Mouse (Mus musculus) forebrain, postnatal 0 days (tissue): ENCODE results near the gene Prc1. TPM values are rescaled to one million over a fixed set of nuclear protein-coding genes. Genes with fewer than 3 reads are reported as not detected.

Experiments
- ATAC-seq: fragments of 200-750 bp; cut with Nextera tagmentation; 2 replicates; pipeline ENCODE4 v1.8.0; 2017; ENCODE audit warnings: mild to moderate bottlenecking, moderate library complexity
- DNase-seq: peaks from one replicate; pipeline ENCODE4 v3.0.0-alpha.2; 2015
- H3K27ac ChIP-seq: fragments of 300-500 bp; sonication (generic); 2 replicates; pipeline ENCODE4 v1.5.1; 2014; ENCODE audit warnings: low read depth, mild to moderate bottlenecking, antibody characterized with exemption, low read length, moderate library complexity, mixed read lengths
- H3K27me3 ChIP-seq: fragments of 300-500 bp; sonication (generic); 2 replicates; pipeline ENCODE4 v1.6.1; 2014; ENCODE audit warnings: mild to moderate bottlenecking, low read length, mixed read lengths; ENCODE audit not compliant: insufficient read depth
- H3K36me3 ChIP-seq: fragments of 300-500 bp; sonication (generic); 2 replicates; pipeline ENCODE4 v1.6.1; 2014; ENCODE audit warnings: mild to moderate bottlenecking, moderate library complexity; ENCODE audit not compliant: insufficient read depth
- H3K4me1 ChIP-seq: fragments of 300-500 bp; sonication (generic); 2 replicates; pipeline ENCODE4 v1.6.1; 2014; ENCODE audit warnings: antibody characterized with exemption; ENCODE audit not compliant: insufficient read depth
- H3K4me2 ChIP-seq: fragments of 300-500 bp; sonication (generic); 2 replicates; pipeline ENCODE4 v1.6.1; 2014; ENCODE audit warnings: low read depth, mild to moderate bottlenecking, moderate library complexity
- H3K4me3 ChIP-seq: fragments of 300-500 bp; sonication (generic); 2 replicates; pipeline ENCODE4 v1.5.1; 2014; ENCODE audit warnings: low read depth, low read length, mixed read lengths
- H3K9ac ChIP-seq: fragments of 300-500 bp; sonication (generic); 2 replicates; pipeline ENCODE4 v1.6.1; 2014; ENCODE audit warnings: mild to moderate bottlenecking
- H3K9me3 ChIP-seq: fragments of 300-500 bp; sonication (generic); 2 replicates; pipeline ENCODE4 v1.6.1; 2016; ENCODE audit warnings: low read length
- CTCF ChIP-seq: sonication (generic); IDR thresholded peaks from 2 replicates; pipeline ENCODE4 v1.5.1; 2016; ENCODE audit warnings: antibody characterized with exemption, control low read depth, low read depth
- WGBS: fragments of 180-500 bp; shearing (Covaris S2); extraction: QIAGEN DNeasy Blood & Tissue Kit; methylation state at CpG from one replicate; pipeline ENCODE4 v1.1.7; 2014; 5-methylcytosine and 5-hydroxymethylcytosine counted together
- polyA plus RNA-seq: library from polyadenylated mRNA; unstranded; fragments of >200 nt; fragmentation: Nextera tagmentation; extraction: Ambion mirVana; gene quantifications from 2 replicates; pipeline ENCODE4 v1.2.1, GENCODE M21; 2015
- total RNA-seq: library from RNA; depleted of rRNA; stranded (reverse); fragments of >200 nt; gene quantifications from 2 replicates; pipeline ENCODE4 v1.2.3, GENCODE M21; 2014

Prc1 gene
- total and polyA plus RNA-seq, 2 experiments from 2014 or later, result 17.1 to 23.9 TPM

- no peak for TF ChIP-seq CTCF
- no peak overlapping the region for H3K4me2 ChIP-seq
- WGBS, result 93% methylated on average over 19 of the region's 19 CpGs
- H3K9ac ChIP-seq, result no peak overlapping the region
- DNase-seq (no peak), ATAC-seq (no peak)
- H3K9me3 ChIP-seq, result no peaks in the 10 kb centered on the region
- H3K36me3 ChIP-seq, result peaks cover 95% of the 10 kb centered on the region
- no peak overlapping the region for H3K27ac ChIP-seq
- H3K4me3 ChIP-seq, result no peak overlapping the region
- no peaks in the 10 kb centered on the region for H3K27me3 ChIP-seq
- no peaks in the 10 kb centered on the region for H3K4me1 ChIP-seq
Observed at GRCm38 (mm10) chr7:80331433-80331832, 37.2 kb downstream of the Prc1 start.

GRCm38 (mm10) chr7:80334848-80335247 lies 40.6 kb downstream of the Prc1 start:
- H3K9me3 ChIP-seq, result no peaks in the 10 kb centered on the region
- 93% methylated on average over 4 of the region's 4 CpGs for WGBS
- peaks cover 71% of the 10 kb centered on the region for H3K36me3 ChIP-seq
- H3K27ac ChIP-seq, result no peak overlapping the region
- TF ChIP-seq CTCF, result no peak
- no peaks in the 10 kb centered on the region for H3K27me3 ChIP-seq
- ATAC-seq, result no peak
- no peak overlapping the region for H3K9ac ChIP-seq
- no peak for DNase-seq
- H3K4me3 ChIP-seq, result no peak overlapping the region
- peaks cover 13% of the 10 kb centered on the region for H3K4me1 ChIP-seq
- H3K4me2 ChIP-seq, result no peak overlapping the region

GRCm38 (mm10) chr7:80336932-80337331 lies 42.7 kb downstream of the Prc1 start:
- H3K27ac ChIP-seq, result no peak overlapping the region
- H3K4me2 ChIP-seq, result no peak overlapping the region
- H3K4me1 ChIP-seq, result peaks cover 13% of the 10 kb centered on the region
- no peak overlapping the region for H3K4me3 ChIP-seq
- TF ChIP-seq CTCF, result no peak
- ATAC-seq, result no peak
- H3K27me3 ChIP-seq, result no peaks in the 10 kb centered on the region
- DNase-seq, result no peak
- 93% methylated on average over 3 of the region's 3 CpGs for WGBS
- peaks cover 53% of the 10 kb centered on the region for H3K36me3 ChIP-seq
- no peaks in the 10 kb centered on the region for H3K9me3 ChIP-seq
- no peak overlapping the region for H3K9ac ChIP-seq

- peaks cover 18% of the 10 kb centered on the region for H3K4me1 ChIP-seq
- H3K36me3 ChIP-seq, result peaks cover 30% of the 10 kb centered on the region
- peak overlapping the region; percentile 86 for H3K4me2 ChIP-seq
- WGBS, result 10% methylated on average over 17 of the region's 17 CpGs
- H3K27me3 ChIP-seq, result no peaks in the 10 kb centered on the region
- H3K4me3 ChIP-seq, result peak overlapping the region; percentile 63
- ATAC-seq (no peak), DNase-seq (peak; percentile 57)
- H3K9ac ChIP-seq, result peak overlapping the region; percentile 74
- no peaks in the 10 kb centered on the region for H3K9me3 ChIP-seq
- TF ChIP-seq CTCF, result no peak
- peak overlapping the region; percentile 79 for H3K27ac ChIP-seq
Observed at GRCm38 (mm10) chr7:80339371-80339770, 45.1 kb downstream of the Prc1 start.

- Histone ChIP-seq H3K4me1 (peaks cover 18% of the 10 kb centered on the region), H3K27me3 (no peaks in the 10 kb centered on the region), H3K4me2 (peak overlapping the region; percentile 86)
Observed at GRCm38 (mm10) chr7:80339793-80340628, 45.8 kb downstream of the Prc1 start.

GRCm38 (mm10) chr7:80340793-80341192 lies 46.5 kb downstream of the Prc1 start, which contains the start of gene Unc45a:
Gene Unc45a, minus strand, starts transcription at chr7:80341005.
- Histone ChIP-seq H3K4me1 (peaks cover 18% of the 10 kb centered on the region), H3K27me3 (no peaks in the 10 kb centered on the region), H3K4me2 (peak within 1 kb of the TSS; percentile 86), H3K9me3 (no peaks in the 10 kb centered on the region), H3K4me3 (peak within 1 kb of the TSS; percentile 63), H3K27ac (peak within 1 kb of the TSS; percentile 93), H3K36me3 (peaks cover 15% of the 10 kb centered on the region), H3K9ac (peak within 1 kb of the TSS; percentile 63)
- WGBS, result 3% methylated on average over 11 of the region's 11 CpGs
- peak; percentile 73 for DNase-seq
- TF ChIP-seq CTCF, result peak; percentile 68
- peak; percentile 32 for ATAC-seq

More at GRCm38 (mm10) chr7:80339793-80340628, 45.8 kb downstream of the Prc1 start:
- DNase-seq, result peak; percentile 99
- 2% methylated on average over 45 of the region's 45 CpGs for WGBS
- peak overlapping the region; percentile 93 for H3K27ac ChIP-seq
- peak; percentile 88 for TF ChIP-seq CTCF
- peak; percentile 98 for ATAC-seq
- H3K4me3 ChIP-seq, result peak overlapping the region; percentile 63
- peak overlapping the region; percentile 63 for H3K9ac ChIP-seq
- H3K36me3 ChIP-seq, result peaks cover 23% of the 10 kb centered on the region
- H3K9me3 ChIP-seq, result no peaks in the 10 kb centered on the region

GRCm38 (mm10) chr7:80341793-80342192 lies 47.5 kb downstream of the Prc1 start:
- 68% methylated on average over 7 of the region's 7 CpGs for WGBS
- Histone ChIP-seq H3K36me3 (peaks cover 5% of the 10 kb centered on the region), H3K9ac (no peak overlapping the region), H3K4me3 (no peak overlapping the region), H3K9me3 (no peaks in the 10 kb centered on the region), H3K4me2 (no peak overlapping the region), H3K27ac (no peak overlapping the region), H3K4me1 (peaks cover 18% of the 10 kb centered on the region), H3K27me3 (no peaks in the 10 kb centered on the region)
- no peak for ATAC-seq
- no peak for TF ChIP-seq CTCF
- DNase-seq, result no peak
